In the genomic region with DNA sequence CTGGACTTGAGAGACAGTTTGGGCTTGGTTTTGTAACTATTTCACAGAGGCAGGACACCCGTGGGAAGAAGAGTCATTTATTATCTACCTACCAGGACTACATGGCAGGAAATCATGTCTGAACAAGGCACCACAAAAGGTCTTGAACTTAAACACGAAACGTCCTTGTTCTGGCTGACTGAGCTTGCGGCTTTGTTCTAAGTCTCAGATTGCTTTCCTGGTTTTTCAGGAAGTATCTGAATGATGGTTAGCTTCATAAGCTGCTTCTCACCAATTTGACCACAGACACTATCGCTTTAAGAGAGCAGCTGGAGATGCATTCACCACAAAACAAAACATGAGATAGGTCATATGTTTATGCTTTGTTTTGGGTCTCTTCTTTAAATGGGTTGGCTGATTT, we compare ENCODE assay signal across 1 mouse cellular context.
TF ChIP-seq lines count a peak whose summit lies in the region.

No protein-coding gene starts in this region.

TF ChIP-seq in MEL, 35 proteins besides CTCF, POLR2A, EP300 and RAD21 (continued from another document):
- TF ChIP-seq POLR2AphosphoS2 (IDR thresholded peaks at IDR 0.05; ENCODE audit: low read length) (no peak), MAFK (IDR thresholded peaks at IDR 0.05; ENCODE audit: borderline replicate concordance, low read depth, low read length) (0 out of 2 replicates have a peak, but pooled peaks have one; percentile 15), GABPA (IDR thresholded peaks at IDR 0.05; ENCODE audit: low read depth, low read length) (no peak), MYC (IDR thresholded peaks at IDR 0.05; ENCODE audit: low read depth, low read length) (no peak), HCFC1 (IDR thresholded peaks at IDR 0.05; ENCODE audit: low read depth, low read length) (no peak), UBTF (IDR thresholded peaks at IDR 0.05; ENCODE audit: borderline replicate concordance, insufficient read depth, low read depth, low read length) (no peak), GATA1 (IDR thresholded peaks at IDR 0.05; ENCODE audit: low read depth, low read length) (peak; percentile 63), KAT2A (conservative IDR thresholded peaks at IDR 0.05; ENCODE audit: low read depth, low read length) (no peak), E2F4 (IDR thresholded peaks at IDR 0.05; ENCODE audit: borderline replicate concordance, low read depth, low read length) (no peak), MXI1 (IDR thresholded peaks at IDR 0.05; ENCODE audit: low read depth, low read length) (no peak), SMC3 (IDR thresholded peaks at IDR 0.05; ENCODE audit: low read depth, low read length) (no peak), CHD2 (IDR thresholded peaks at IDR 0.05; ENCODE audit: low read length) (no peak), ZMIZ1 (IDR thresholded peaks at IDR 0.05; ENCODE audit: low read depth, low read length) (no peak), MEF2A (IDR thresholded peaks at IDR 0.05; ENCODE audit: extremely low read depth, insufficient replicate concordance, low read depth, low read length, poor library complexity, severe bottlenecking) (no peak), ZC3H11A (IDR thresholded peaks at IDR 0.05; ENCODE audit: low read depth, low read length) (no peak)
